Mouse (Mus musculus) intestine, embryonic 15.5 days (tissue): ENCODE data around the gene Vamp8. TPM values are rescaled to one million over a fixed set of nuclear protein-coding genes. Genes with fewer than 3 reads are reported as not detected.

Source experiments
- ATAC-seq: fragments of 200-750 bp; cut with Nextera tagmentation; 2 replicates; pipeline ENCODE4 v1.8.0; 2017; ENCODE audit warnings: moderate TSS enrichment, moderate library complexity
- H3K27ac ChIP-seq: fragments of 300-500 bp; sonication (generic); 2 replicates; pipeline ENCODE4 v1.5.1; 2015; ENCODE audit warnings: mild to moderate bottlenecking, inconsistent platforms
- H3K27me3 ChIP-seq: fragments of 300-500 bp; sonication (generic); replicated peaks from 2 replicates; pipeline ENCODE4 v1.6.1; 2015; ENCODE audit warnings: inconsistent platforms
- H3K36me3 ChIP-seq: fragments of 300-500 bp; sonication (generic); 2 replicates; pipeline ENCODE4 v1.6.1; 2015; ENCODE audit warnings: inconsistent platforms
- H3K4me1 ChIP-seq: fragments of 300-500 bp; sonication (generic); replicated peaks from 2 replicates; pipeline ENCODE4 v1.6.1; 2015; ENCODE audit warnings: inconsistent platforms
- H3K4me2 ChIP-seq: fragments of 300-500 bp; sonication (generic); replicated peaks from 2 replicates; pipeline ENCODE4 v1.6.1; 2015; ENCODE audit warnings: mild to moderate bottlenecking, inconsistent platforms
- H3K4me3 ChIP-seq: fragments of 300-500 bp; sonication (generic); replicated peaks from 2 replicates; pipeline ENCODE4 v1.5.1; 2015; ENCODE audit warnings: inconsistent platforms
- H3K9ac ChIP-seq: fragments of 300-500 bp; sonication (generic); 2 replicates; pipeline ENCODE4 v1.6.1; 2015; ENCODE audit warnings: inconsistent platforms
- H3K9me3 ChIP-seq: fragments of 300-500 bp; sonication (generic); 2 replicates; pipeline ENCODE4 v1.6.1; 2016; ENCODE audit warnings: inconsistent platforms
- WGBS: fragments of 180-500 bp; shearing (Covaris S2); methylation state at CpG from one replicate; pipeline ENCODE4 v1.1.7; 2015; 5-methylcytosine and 5-hydroxymethylcytosine counted together
- polyA plus RNA-seq: library from polyadenylated mRNA; unstranded; fragments of >200 nt; fragmentation: Nextera tagmentation; extraction: Ambion mirVana; gene quantifications from 2 replicates; pipeline ENCODE4 v1.2.1, GENCODE M21; 2015

Vamp8 gene
- polyA plus RNA-seq, 1 experiment from 2014 or later: 193 TPM

DNA sequence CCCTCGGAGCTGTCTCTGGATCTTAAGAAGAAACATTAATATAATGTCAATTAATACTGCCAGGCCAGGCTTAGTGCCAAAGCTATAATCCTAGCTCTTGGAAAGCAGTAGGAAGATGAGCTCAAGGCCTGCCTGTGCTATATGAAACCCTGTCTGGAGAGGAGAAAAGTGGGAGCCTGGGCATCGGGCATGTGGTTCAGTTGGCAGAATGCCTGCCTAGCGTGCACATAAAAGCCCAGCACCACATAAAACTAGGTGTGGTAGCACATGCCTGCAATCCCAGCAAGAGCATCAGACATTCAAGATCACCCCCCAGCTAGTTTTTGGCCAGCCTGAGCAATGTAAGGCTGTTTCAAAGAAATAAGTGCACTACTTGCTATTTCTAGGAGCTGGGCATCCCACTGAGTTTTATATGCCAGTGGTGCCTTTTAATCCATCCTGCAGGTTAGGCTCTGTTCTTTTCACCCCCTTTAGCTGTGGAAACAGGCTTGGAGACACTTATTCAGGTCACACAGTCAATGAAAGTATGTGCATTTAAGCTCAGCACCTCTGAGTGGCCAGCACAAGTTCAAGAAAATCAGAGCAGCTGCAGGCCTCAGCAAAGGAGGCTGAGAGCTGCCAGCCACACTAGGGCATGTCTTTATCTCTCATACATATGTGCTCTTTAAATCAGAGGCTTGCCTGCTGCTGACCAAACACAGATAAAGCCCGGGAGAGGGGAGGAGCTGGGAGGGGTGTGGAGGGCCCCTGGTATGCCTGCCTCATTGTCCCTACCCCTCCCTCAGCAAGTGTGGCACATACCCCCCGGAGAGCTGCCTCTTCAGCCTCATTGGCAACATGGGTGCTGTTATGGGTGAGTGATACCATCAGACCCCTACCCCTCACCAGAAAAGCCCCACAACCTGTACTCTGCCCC, 33.1 kb downstream of the Vamp8 start:
- H3K4me3 ChIP-seq: no peak overlapping the region
- peaks cover 44% of the 10 kb centered on the region for H3K4me1 ChIP-seq
- 0 out of 2 replicates have a peak overlapping the region, but pooled peaks have one; percentile 5 for H3K4me2 ChIP-seq
- 66% methylated on average over 5 of the region's 5 CpGs for WGBS
- H3K36me3 ChIP-seq: no peaks in the 10 kb centered on the region; the same call in 1 of the 2 replicates
- ATAC-seq: no peak
- no peak overlapping the region for H3K9ac ChIP-seq
- H3K27ac ChIP-seq: 0 out of 2 replicates have a peak overlapping the region, but pooled peaks have one; percentile 18
- H3K27me3 ChIP-seq: no peaks in the 10 kb centered on the region
- H3K9me3 ChIP-seq: no peaks in the 10 kb centered on the region

DNA sequence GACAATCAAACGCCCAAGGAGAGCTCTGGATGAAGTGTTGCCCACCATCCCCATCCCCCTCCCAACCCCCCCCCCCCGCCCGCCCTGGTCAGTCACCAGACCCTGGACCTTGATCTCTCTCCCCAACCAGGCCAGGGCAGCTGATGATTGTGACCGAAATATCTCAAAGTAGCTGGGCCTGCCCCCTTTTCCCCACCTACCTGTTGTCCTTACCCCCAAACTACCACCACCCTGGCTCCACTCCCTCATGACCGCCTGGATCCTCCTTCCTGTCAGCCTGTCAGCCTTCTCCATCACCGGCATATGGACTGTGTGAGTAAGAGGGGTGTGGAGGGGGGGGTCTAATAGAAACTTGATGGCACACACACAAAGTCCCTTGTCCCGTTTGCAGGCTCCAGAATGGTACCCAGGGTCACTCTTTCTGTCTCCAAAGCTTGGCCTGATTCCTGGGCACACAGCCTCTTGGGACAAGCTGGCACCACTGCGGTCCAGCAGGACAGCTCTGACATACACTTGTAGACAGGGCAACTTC, 34.4 kb downstream of the Vamp8 start:
- ATAC-seq: 0 out of 2 replicates have a peak, but pooled peaks have one; percentile 1
- H3K4me1 ChIP-seq: peaks cover 36% of the 10 kb centered on the region

GRCm38 (mm10) chr6:72355066-72355911, 35.2 kb downstream of the Vamp8 start, which contains the start of gene Tmem150a:
TSS of gene Tmem150a (plus strand) at chr6:72355447.
- ATAC-seq: peak; percentile 92
- Histone ChIP-seq H3K27me3 (no peaks in the 10 kb centered on the region), H3K9me3 (no peaks in the 10 kb centered on the region), H3K4me2 (peak within 1 kb of the TSS; percentile 87), H3K9ac (peak within 1 kb of the TSS; percentile 60), H3K4me1 (peaks cover 28% of the 10 kb centered on the region), H3K27ac (no peak within 1 kb of the TSS), H3K4me3 (peak within 1 kb of the TSS; percentile 55), H3K36me3 (no peaks in the 10 kb centered on the region; the same call in 1 of the 2 replicates)
- WGBS: under 1% methylated on average over 71 of the region's 71 CpGs

More for the DNA sequence above, 34.4 kb downstream of the Vamp8 start:
- Histone ChIP-seq H3K4me2 (peak overlapping the region; percentile 87), H3K27ac (no peak overlapping the region), H3K9ac (peak overlapping the region; percentile 60), H3K27me3 (no peaks in the 10 kb centered on the region), H3K4me3 (peak overlapping the region; percentile 55), H3K9me3 (no peaks in the 10 kb centered on the region), H3K36me3 (no peaks in the 10 kb centered on the region; the same call in 1 of the 2 replicates)
- 36% methylated on average over 8 of the region's 8 CpGs for WGBS

DNA sequence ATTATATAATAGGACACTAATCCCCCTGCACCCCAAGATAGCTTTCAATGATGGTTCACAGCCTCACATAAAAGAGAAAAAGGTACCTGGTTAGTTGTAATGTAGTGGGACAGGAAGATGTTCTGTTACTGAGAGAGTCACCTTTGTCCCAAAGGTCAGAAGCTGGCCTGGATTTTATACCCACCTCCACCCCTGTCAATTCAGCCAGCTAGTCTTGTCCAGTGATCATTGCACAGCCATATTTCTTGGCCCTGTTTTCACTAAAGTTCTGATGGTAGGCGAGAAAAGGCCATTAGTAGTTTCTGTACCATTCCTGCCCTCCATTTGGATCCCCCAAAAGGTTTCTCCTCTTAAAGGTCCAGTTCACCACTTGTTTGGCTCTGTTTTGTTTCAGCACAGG, 36.5 kb downstream of the Vamp8 start:
- H3K36me3 ChIP-seq: no peaks in the 10 kb centered on the region; the same call in 1 of the 2 replicates
- H3K9ac ChIP-seq: no peak overlapping the region
- no peaks in the 10 kb centered on the region for H3K9me3 ChIP-seq
- no peak overlapping the region for H3K4me2 ChIP-seq
- 76% methylated on average over 1 of the region's 1 CpGs for WGBS
- no peak overlapping the region for H3K4me3 ChIP-seq
- no peak for ATAC-seq
- H3K4me1 ChIP-seq: peaks cover 24% of the 10 kb centered on the region
- no peak overlapping the region for H3K27ac ChIP-seq
- H3K27me3 ChIP-seq: no peaks in the 10 kb centered on the region

GRCm38 (mm10) chr6:72352636-72353405, 37.7 kb downstream of the Vamp8 start:
- Histone ChIP-seq H3K4me2 (no peak overlapping the region), H3K27ac (no peak overlapping the region), H3K36me3 (peaks cover 7% of the 10 kb centered on the region; the same call in 1 of the 2 replicates), H3K9me3 (no peaks in the 10 kb centered on the region), H3K4me3 (no peak overlapping the region), H3K4me1 (peaks cover 31% of the 10 kb centered on the region), H3K9ac (no peak overlapping the region), H3K27me3 (no peaks in the 10 kb centered on the region)
- WGBS: 69% methylated on average over 5 of the region's 5 CpGs
- ATAC-seq: no peak

- Histone ChIP-seq H3K9ac (no peak overlapping the region), H3K9me3 (no peaks in the 10 kb centered on the region), H3K27ac (no peak overlapping the region), H3K27me3 (no peaks in the 10 kb centered on the region), H3K4me2 (no peak overlapping the region), H3K4me3 (no peak overlapping the region), H3K4me1 (peaks cover 15% of the 10 kb centered on the region; the same call in 1 of the 2 replicates), H3K36me3 (peaks cover 7% of the 10 kb centered on the region; the same call in 1 of the 2 replicates)
- 90% methylated on average over 2 of the region's 2 CpGs for WGBS
- no peak for ATAC-seq
Measured at GRCm38 (mm10) chr6:72350214-72350613, 40.3 kb downstream of the Vamp8 start.

GRCm38 (mm10) chr6:72348411-72348810, 42.1 kb downstream of the Vamp8 start:
- Histone ChIP-seq H3K4me2 (peak overlapping the region; percentile 82), H3K4me1 (peaks cover 17% of the 10 kb centered on the region), H3K27me3 (no peaks in the 10 kb centered on the region), H3K36me3 (peaks cover 7% of the 10 kb centered on the region; the same call in 1 of the 2 replicates), H3K27ac (no peak overlapping the region), H3K9me3 (no peaks in the 10 kb centered on the region), H3K4me3 (peak overlapping the region; percentile 81; the same call in 1 of the 2 replicates), H3K9ac (0 out of 2 replicates have a peak overlapping the region, but pooled peaks have one; percentile 6)
- WGBS: 71% methylated on average over 10 of the region's 10 CpGs
- ATAC-seq: no peak

- Histone ChIP-seq H3K4me1 (peaks cover 17% of the 10 kb centered on the region), H3K36me3 (peaks cover 7% of the 10 kb centered on the region; the same call in 1 of the 2 replicates), H3K27ac (peak within 1 kb of the TSS; percentile 90), H3K4me3 (peak within 1 kb of the TSS; percentile 81), H3K9me3 (no peaks in the 10 kb centered on the region), H3K27me3 (no peaks in the 10 kb centered on the region), H3K9ac (peak within 1 kb of the TSS; percentile 86), H3K4me2 (peak within 1 kb of the TSS; percentile 82)
- peak; percentile 80 for ATAC-seq
- under 1% methylated on average over 72 of the region's 72 CpGs for WGBS
Measured at GRCm38 (mm10) chr6:72347166-72347941, 43.1 kb downstream of the Vamp8 start, which contains the start of gene 0610030E20Rik. TSS of gene 0610030E20Rik (plus strand) at chr6:72347317.

DNA sequence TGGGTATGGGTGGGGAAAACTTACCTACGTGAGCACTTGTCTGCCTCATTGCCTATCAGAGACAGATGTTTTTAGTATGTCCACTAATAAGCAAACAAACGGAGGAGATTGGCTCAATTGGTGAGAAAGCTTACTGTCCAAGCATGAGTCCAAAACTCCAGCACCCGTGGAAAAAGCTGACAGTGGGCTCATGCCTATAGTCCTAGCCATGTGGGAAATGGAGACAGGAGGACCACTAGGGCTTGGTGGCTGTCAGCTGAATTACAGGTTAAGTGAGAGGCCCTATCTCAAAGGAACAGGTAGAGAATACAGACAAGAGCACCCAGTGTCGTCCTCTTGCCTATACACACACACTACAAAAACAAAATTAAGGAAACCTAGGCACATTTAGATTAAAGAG, 44.2 kb downstream of the Vamp8 start:
- peaks cover 7% of the 10 kb centered on the region; the same call in 1 of the 2 replicates for H3K36me3 ChIP-seq
- no peak overlapping the region; the same call in 1 of the 2 replicates for H3K4me2 ChIP-seq
- no peaks in the 10 kb centered on the region for H3K9me3 ChIP-seq
- no peak for ATAC-seq
- no peaks in the 10 kb centered on the region for H3K27me3 ChIP-seq
- no peak overlapping the region for H3K27ac ChIP-seq
- H3K9ac ChIP-seq: no peak overlapping the region
- peaks cover 17% of the 10 kb centered on the region for H3K4me1 ChIP-seq
- no peak overlapping the region for H3K4me3 ChIP-seq
- WGBS: 83% methylated on average over 4 of the region's 4 CpGs

GRCm38 (mm10) chr6:72345633-72346032, 44.9 kb downstream of the Vamp8 start:
- H3K9ac ChIP-seq: no peak overlapping the region
- peak overlapping the region; percentile 83 for H3K4me2 ChIP-seq
- peaks cover 7% of the 10 kb centered on the region; the same call in 1 of the 2 replicates for H3K36me3 ChIP-seq
- H3K9me3 ChIP-seq: no peaks in the 10 kb centered on the region
- no peak for ATAC-seq
- WGBS: 46% methylated on average over 6 of the region's 6 CpGs
- H3K4me3 ChIP-seq: no peak overlapping the region
- H3K4me1 ChIP-seq: peaks cover 17% of the 10 kb centered on the region
- H3K27me3 ChIP-seq: no peaks in the 10 kb centered on the region
- H3K27ac ChIP-seq: no peak overlapping the region
